Mouse (Mus musculus) neural tube, embryonic 15.5 days (tissue): ENCODE data around the gene Sycp2l. TPM values are rescaled to one million over a fixed set of nuclear protein-coding genes. Genes with fewer than 3 reads are reported as not detected.

ENCODE experiments used
- ATAC-seq: fragments of 200-750 bp; cut with Nextera tagmentation; 2 replicates; pipeline ENCODE4 v1.8.0; 2017; ENCODE audit warnings: mild to moderate bottlenecking, moderate TSS enrichment, moderate library complexity; ENCODE audit not compliant: low FRiP score
- H3K27ac ChIP-seq: fragments of 300-500 bp; sonication (generic); replicated peaks from 2 replicates; pipeline ENCODE4 v1.5.1; 2015; ENCODE audit warnings: mild to moderate bottlenecking, inconsistent platforms
- H3K27me3 ChIP-seq: fragments of 300-500 bp; sonication (generic); replicated peaks from 2 replicates; pipeline ENCODE4 v1.6.1; 2015; ENCODE audit warnings: inconsistent platforms
- H3K36me3 ChIP-seq: fragments of 300-500 bp; sonication (generic); 2 replicates; pipeline ENCODE4 v1.6.1; 2015; ENCODE audit warnings: inconsistent platforms
- H3K4me1 ChIP-seq: fragments of 300-500 bp; sonication (generic); 2 replicates; pipeline ENCODE4 v1.6.1; 2015; ENCODE audit warnings: inconsistent platforms
- H3K4me2 ChIP-seq: fragments of 300-500 bp; sonication (generic); 2 replicates; pipeline ENCODE4 v1.6.1; 2015; ENCODE audit warnings: inconsistent platforms, mild to moderate bottlenecking, moderate library complexity
- H3K4me3 ChIP-seq: fragments of 300-500 bp; sonication (generic); replicated peaks from 2 replicates; pipeline ENCODE4 v1.5.1; 2015; ENCODE audit warnings: mild to moderate bottlenecking, inconsistent platforms
- H3K9ac ChIP-seq: fragments of 300-500 bp; sonication (generic); replicated peaks from 2 replicates; pipeline ENCODE4 v1.6.1; 2015; ENCODE audit warnings: mild to moderate bottlenecking, inconsistent platforms
- H3K9me3 ChIP-seq: fragments of 300-500 bp; sonication (generic); replicated peaks from 2 replicates; pipeline ENCODE4 v1.6.1; 2016; ENCODE audit warnings: inconsistent platforms
- WGBS: fragments of 180-500 bp; shearing (Covaris S2); methylation state at CpG from one replicate; pipeline ENCODE4 v1.1.7; 2015; ENCODE audit warnings: mixed read lengths; 5-methylcytosine and 5-hydroxymethylcytosine counted together
- polyA plus RNA-seq: library from polyadenylated mRNA; unstranded; fragments of >200 nt; fragmentation: Nextera tagmentation; extraction: Ambion mirVana; gene quantifications from 2 replicates; pipeline ENCODE4 v1.2.1, GENCODE M21; 2015

The Sycp2l gene
- polyA plus RNA-seq, 1 experiment from 2014 or later: not detected

GRCm38 (mm10) chr13:41091271-41091670, 22.8 kb upstream of the Sycp2l start:
- H3K36me3 ChIP-seq: no peaks in the 10 kb centered on the region
- H3K4me3 ChIP-seq: no peak overlapping the region
- 0 out of 2 replicates have a peak overlapping the region, but pooled peaks have one; percentile 20 for H3K4me2 ChIP-seq
- whole genome bisulfite sequencing: 37% methylated on average over 10 of the region's 10 CpGs
- no peaks in the 10 kb centered on the region for H3K27me3 ChIP-seq
- no peak overlapping the region for H3K27ac ChIP-seq
- no peak for ATAC-seq
- no peaks in the 10 kb centered on the region for H3K4me1 ChIP-seq
- no peak overlapping the region for H3K9ac ChIP-seq
- H3K9me3 ChIP-seq: no peaks in the 10 kb centered on the region

- WGBS: 68% methylated on average over 10 of the region's 10 CpGs
Observed at GRCm38 (mm10) chr13:41094160-41094559, 19.9 kb upstream of the Sycp2l start.

GRCm38 (mm10) chr13:41097324-41098058, 16.6 kb upstream of the Sycp2l start:
- no peak overlapping the region for H3K4me2 ChIP-seq
- H3K36me3 ChIP-seq: no peaks in the 10 kb centered on the region
- 82% methylated on average over 16 of the region's 16 CpGs for WGBS
- no peaks in the 10 kb centered on the region for H3K9me3 ChIP-seq
- no peak for ATAC-seq
- no peaks in the 10 kb centered on the region for H3K4me1 ChIP-seq
- H3K27ac ChIP-seq: no peak overlapping the region
- no peak overlapping the region for H3K4me3 ChIP-seq
- no peaks in the 10 kb centered on the region for H3K27me3 ChIP-seq
- H3K9ac ChIP-seq: no peak overlapping the region

More at GRCm38 (mm10) chr13:41094160-41094559, 19.9 kb upstream of the Sycp2l start:
- Histone ChIP-seq H3K9ac (no peak overlapping the region), H3K4me1 (no peaks in the 10 kb centered on the region), H3K27ac (no peak overlapping the region), H3K27me3 (no peaks in the 10 kb centered on the region), H3K4me3 (no peak overlapping the region), H3K9me3 (no peaks in the 10 kb centered on the region), H3K4me2 (no peak overlapping the region), H3K36me3 (no peaks in the 10 kb centered on the region)
- no peak for ATAC-seq

GRCm38 (mm10) chr13:41098325-41098724, 15.8 kb upstream of the Sycp2l start:
- H3K9me3 ChIP-seq: no peaks in the 10 kb centered on the region
- H3K27ac ChIP-seq: no peak overlapping the region
- no peak overlapping the region for H3K4me2 ChIP-seq
- H3K36me3 ChIP-seq: no peaks in the 10 kb centered on the region
- ATAC-seq: no peak
- no peaks in the 10 kb centered on the region for H3K4me1 ChIP-seq
- no peak overlapping the region for H3K9ac ChIP-seq
- H3K4me3 ChIP-seq: no peak overlapping the region
- no peaks in the 10 kb centered on the region for H3K27me3 ChIP-seq
- 86% methylated on average over 15 of the region's 15 CpGs for WGBS

GRCm38 (mm10) chr13:41100031-41100430, 14.1 kb upstream of the Sycp2l start:
- no peak for ATAC-seq
- no peak overlapping the region for H3K27ac ChIP-seq
- no peaks in the 10 kb centered on the region for H3K27me3 ChIP-seq
- no peaks in the 10 kb centered on the region for H3K36me3 ChIP-seq
- no peak overlapping the region for H3K4me3 ChIP-seq
- whole genome bisulfite sequencing: 99% methylated on average over 2 of the region's 2 CpGs
- H3K9ac ChIP-seq: no peak overlapping the region
- no peaks in the 10 kb centered on the region for H3K4me1 ChIP-seq
- no peaks in the 10 kb centered on the region for H3K9me3 ChIP-seq
- no peak overlapping the region for H3K4me2 ChIP-seq

- Histone ChIP-seq H3K27me3 (no peaks in the 10 kb centered on the region), H3K9me3 (no peaks in the 10 kb centered on the region), H3K4me2 (no peak overlapping the region), H3K9ac (no peak overlapping the region), H3K27ac (no peak overlapping the region), H3K36me3 (no peaks in the 10 kb centered on the region), H3K4me3 (no peak overlapping the region), H3K4me1 (no peaks in the 10 kb centered on the region)
- 81% methylated on average over 12 of the region's 12 CpGs for WGBS
- no peak for ATAC-seq
Observed at GRCm38 (mm10) chr13:41103841-41104525, 10.1 kb upstream of the Sycp2l start.

GRCm38 (mm10) chr13:41105541-41105940, 8.6 kb upstream of the Sycp2l start:
- H3K27me3 ChIP-seq: no peaks in the 10 kb centered on the region
- H3K4me1 ChIP-seq: no peaks in the 10 kb centered on the region
- H3K9ac ChIP-seq: no peak overlapping the region
- no peaks in the 10 kb centered on the region for H3K36me3 ChIP-seq
- no peak overlapping the region for H3K4me3 ChIP-seq
- ATAC-seq: no peak
- H3K27ac ChIP-seq: no peak overlapping the region
- no peaks in the 10 kb centered on the region for H3K9me3 ChIP-seq
- 92% methylated on average over 13 of the region's 13 CpGs for WGBS
- H3K4me2 ChIP-seq: no peak overlapping the region

GRCm38 (mm10) chr13:41110935-41111334, 3.2 kb upstream of the Sycp2l start, which contains the start of gene Gcm2:
Gene Gcm2, minus strand, starts transcription at chr13:41111035.
- no peak for ATAC-seq
- H3K4me3 ChIP-seq: no peak within 1 kb of the TSS
- no peaks in the 10 kb centered on the region for H3K4me1 ChIP-seq
- no peaks in the 10 kb centered on the region for H3K9me3 ChIP-seq
- H3K4me2 ChIP-seq: no peak within 1 kb of the TSS
- H3K27me3 ChIP-seq: peaks cover 7% of the 10 kb centered on the region
- 93% methylated on average over 3 of the region's 3 CpGs for WGBS
- no peak within 1 kb of the TSS for H3K27ac ChIP-seq
- no peak within 1 kb of the TSS for H3K9ac ChIP-seq
- H3K36me3 ChIP-seq: no peaks in the 10 kb centered on the region

GRCm38 (mm10) chr13:41119152-41119945, 5.2 kb downstream of the Sycp2l start:
- ATAC-seq: no peak
- Histone ChIP-seq H3K4me2 (no peak overlapping the region), H3K9ac (no peak overlapping the region), H3K36me3 (no peaks in the 10 kb centered on the region), H3K4me1 (no peaks in the 10 kb centered on the region), H3K27me3 (no peaks in the 10 kb centered on the region), H3K9me3 (no peaks in the 10 kb centered on the region), H3K4me3 (no peak overlapping the region), H3K27ac (no peak overlapping the region)
- 31% methylated on average over 9 of the region's 9 CpGs for WGBS

- H3K9me3 ChIP-seq: no peaks in the 10 kb centered on the region
- no peaks in the 10 kb centered on the region for H3K27me3 ChIP-seq
- ATAC-seq: no peak
- H3K4me2 ChIP-seq: no peak overlapping the region
- no peak overlapping the region for H3K27ac ChIP-seq
- no peak overlapping the region for H3K9ac ChIP-seq
- 75% methylated on average over 6 of the region's 6 CpGs for WGBS
- no peaks in the 10 kb centered on the region for H3K36me3 ChIP-seq
- no peaks in the 10 kb centered on the region for H3K4me1 ChIP-seq
- H3K4me3 ChIP-seq: no peak overlapping the region
Observed at GRCm38 (mm10) chr13:41123666-41124225, 9.6 kb downstream of the Sycp2l start.

- no peak overlapping the region for H3K9ac ChIP-seq
- no peak overlapping the region for H3K27ac ChIP-seq
- no peaks in the 10 kb centered on the region for H3K36me3 ChIP-seq
- no peak overlapping the region for H3K4me3 ChIP-seq
- no peak overlapping the region for H3K4me2 ChIP-seq
- WGBS: 94% methylated on average over 8 of the region's 8 CpGs
- no peaks in the 10 kb centered on the region for H3K27me3 ChIP-seq
- no peaks in the 10 kb centered on the region for H3K9me3 ChIP-seq
- H3K4me1 ChIP-seq: no peaks in the 10 kb centered on the region
- no peak for ATAC-seq
Observed at GRCm38 (mm10) chr13:41128326-41128725, 14.2 kb downstream of the Sycp2l start.
